Mouse (Mus musculus): ENCODE measurements around the gene Spire2. TPM values are rescaled to one million over a fixed set of nuclear protein-coding genes. Genes with fewer than 3 reads are reported as not detected.
"Not testable (repeated sequence)": the region's sequence is repeated elsewhere in the genome, so short reads cannot be mapped to it uniquely, and the experiment has no call there.

Gene Spire2
- total RNA-seq (2021), result 10 to 100 TPM; 19.0 to 20.1 TPM
- long read RNA-seq, experiment 1, transcript Spire2-201 (15 exons, 2,330 nt), result major isoform, 28 of 35 reads
- long read RNA-seq, experiment 1, partial matches to known transcripts, result 3 of 35 reads
- long read RNA-seq, experiment 1, other reads (novel, unspliced or antisense), result 4 of 35 reads
- long read RNA-seq, experiment 2, transcript Spire2-201 (15 exons, 2,330 nt), result major isoform, 15 of 24 reads
- long read RNA-seq, experiment 2, partial matches to known transcripts, result 5 of 24 reads
- long read RNA-seq, experiment 2, other reads (novel, unspliced or antisense), result 4 of 24 reads

DNA sequence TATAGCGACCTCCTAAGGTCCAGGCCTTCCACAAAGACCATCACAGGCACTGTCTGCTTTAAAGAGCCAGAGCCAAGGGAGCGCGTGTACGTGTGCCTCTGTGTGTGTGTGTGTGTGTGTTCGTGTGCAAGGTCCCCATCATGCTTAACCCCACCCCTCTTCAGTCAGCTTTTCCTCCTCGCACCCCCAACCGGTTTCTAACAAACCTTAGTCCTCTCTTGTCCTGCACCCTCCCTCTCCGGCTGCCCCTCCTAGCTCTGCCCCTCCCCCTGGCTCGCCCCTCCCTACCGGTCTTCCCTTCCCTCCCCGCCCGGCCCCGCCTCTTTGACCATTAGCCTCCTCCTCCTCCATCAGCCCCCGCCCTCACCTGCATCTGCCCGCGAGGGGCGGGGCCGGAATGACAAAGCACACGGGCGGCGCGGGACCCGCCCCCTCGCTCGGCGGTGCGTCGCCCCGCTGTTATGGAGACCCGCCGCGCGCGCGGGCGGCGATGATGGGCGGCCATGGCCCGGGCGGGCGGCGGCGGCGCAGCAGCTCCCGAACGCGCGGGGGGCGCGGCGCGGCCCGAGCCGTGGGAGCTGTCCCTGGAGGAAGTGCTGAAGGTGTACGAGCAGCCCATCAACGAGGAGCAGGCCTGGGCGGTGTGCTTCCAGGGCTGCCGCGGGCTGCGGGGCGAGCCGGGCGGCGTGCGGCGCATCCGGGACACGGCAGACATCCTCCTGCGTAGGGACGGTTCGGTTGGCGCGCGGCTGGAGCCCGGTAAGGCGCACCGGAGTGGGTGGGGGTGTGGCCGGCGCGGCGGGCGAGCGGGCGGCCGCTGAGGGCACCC, at the start of gene Spire2:
Gene Spire2 (plus strand): TSS at position 452 of the 829 bp plus-strand sequence.
- peak; percentile 58 to 61 for DNase-seq (ENCODE audit: low spot score in 2 of 2)

DNA sequence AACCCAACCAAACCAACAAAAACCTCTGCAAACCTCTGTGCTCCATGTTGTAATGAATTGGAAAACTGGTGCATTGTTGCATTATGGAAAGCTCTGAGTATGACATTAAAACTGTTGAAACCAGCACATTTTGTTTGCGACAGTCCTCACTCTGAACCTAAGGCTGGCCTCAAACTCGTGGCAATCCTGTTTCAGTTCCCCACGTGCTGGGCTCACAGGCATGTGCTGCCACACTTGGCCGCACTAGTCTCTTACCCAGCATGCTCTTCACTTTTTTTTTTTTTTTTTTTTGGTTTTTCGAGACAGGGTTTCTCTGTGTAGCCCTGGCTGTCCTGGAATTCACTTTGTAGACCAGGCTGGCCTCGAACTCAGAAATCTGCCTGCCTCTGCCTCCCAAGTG, 49.5 kb upstream of the Spire2 start:
- DNase-seq (ENCODE audit: low spot score in 2 of 2), result not testable (repeated sequence)

DNA sequence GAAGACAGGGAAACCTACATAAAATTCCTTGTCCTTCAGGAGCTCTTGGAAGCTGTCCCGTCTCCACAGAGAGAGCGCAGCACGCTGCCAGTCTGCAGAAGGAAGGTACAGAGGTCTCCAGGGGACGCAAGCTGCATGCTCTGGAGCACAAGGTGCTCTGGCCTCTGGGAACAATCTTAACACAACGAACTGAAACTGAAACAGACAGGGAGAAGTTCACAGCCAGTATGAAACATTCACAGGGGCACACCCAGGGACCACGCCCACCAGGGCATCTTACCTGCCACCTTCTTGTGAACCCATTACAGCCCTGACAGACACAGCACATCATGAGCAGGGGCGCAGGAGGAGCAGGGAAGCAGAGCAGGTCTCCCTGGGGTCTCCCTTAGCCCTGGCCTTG, 48.5 kb upstream of the Spire2 start:
- no peak for DNase-seq (ENCODE audit: low spot score in 2 of 2)

- no peak for DNase-seq (ENCODE audit: low spot score in 2 of 2)
Measured at GRCm38 (mm10) chr8:123284493-123284892, 48.0 kb upstream of the Spire2 start.

DNA sequence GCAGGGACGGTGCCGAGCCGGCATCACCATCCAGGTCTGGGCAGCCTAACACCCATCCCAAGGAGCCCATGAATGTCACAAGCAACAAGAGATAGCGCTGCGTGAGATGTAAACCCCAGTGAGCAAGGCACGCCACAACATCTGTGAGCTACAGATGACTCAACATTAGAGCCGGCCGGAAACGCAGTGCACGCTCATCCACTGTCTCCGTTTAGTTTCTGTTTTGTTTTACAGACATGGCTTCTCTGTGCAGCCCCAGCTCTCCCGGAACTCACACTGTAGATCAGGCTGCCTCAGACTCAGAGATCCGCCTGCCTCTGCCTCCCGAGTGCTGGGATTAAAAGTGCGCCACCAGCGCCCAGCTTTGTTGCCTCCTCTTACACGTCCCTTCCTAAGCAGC, 45.2 kb upstream of the Spire2 start:
- DNase-seq (ENCODE audit: low spot score in 2 of 2), result no peak

DNA sequence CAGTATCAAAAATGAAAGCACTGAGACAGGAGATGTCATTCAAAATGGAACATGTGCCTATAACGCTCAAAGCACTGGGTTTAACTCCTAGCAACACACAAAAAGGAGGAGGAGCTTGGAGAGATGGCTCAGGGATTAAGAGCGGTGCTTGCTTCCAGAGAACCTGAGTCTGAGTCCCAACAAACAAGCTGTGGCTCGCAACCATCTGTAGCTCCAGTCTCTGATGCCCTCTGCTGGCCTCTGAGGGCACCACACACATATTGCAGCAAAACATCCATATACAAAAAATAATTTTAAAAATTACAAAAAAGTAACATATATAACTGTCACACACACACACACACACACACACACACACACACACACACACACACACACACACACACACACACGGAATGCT, 42.3 kb upstream of the Spire2 start:
- DNase-seq (ENCODE audit: low spot score in 2 of 2), result peak; percentile 25 to 38

GRCm38 (mm10) chr8:123290679-123291078, 41.8 kb upstream of the Spire2 start:
- DNase-seq (ENCODE audit: low spot score in 2 of 2), result no peak

GRCm38 (mm10) chr8:123291716-123292115, 40.8 kb upstream of the Spire2 start:
- DNase-seq (ENCODE audit: low spot score in 2 of 2), result no peak

DNA sequence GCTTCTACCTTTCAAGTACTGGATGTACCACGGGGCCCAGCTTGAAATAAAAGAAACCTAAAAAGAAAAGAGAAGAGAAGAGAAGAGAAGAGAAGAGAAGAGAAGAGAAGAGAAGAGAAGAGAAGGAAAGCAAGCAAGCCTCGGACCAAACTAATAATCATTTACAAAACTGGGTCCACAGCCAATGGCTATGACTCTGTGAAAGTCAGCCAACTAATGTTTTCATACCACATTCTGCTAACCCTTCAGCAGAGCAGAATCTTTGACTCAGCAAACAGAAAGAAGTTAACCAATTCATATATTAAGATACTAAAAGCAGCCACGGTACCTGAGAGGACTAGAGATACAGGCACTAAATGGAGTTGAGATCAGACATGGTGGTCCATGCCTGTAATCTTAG, 40.2 kb upstream of the Spire2 start:
- no peak for DNase-seq (ENCODE audit: low spot score in 2 of 2)

DNA sequence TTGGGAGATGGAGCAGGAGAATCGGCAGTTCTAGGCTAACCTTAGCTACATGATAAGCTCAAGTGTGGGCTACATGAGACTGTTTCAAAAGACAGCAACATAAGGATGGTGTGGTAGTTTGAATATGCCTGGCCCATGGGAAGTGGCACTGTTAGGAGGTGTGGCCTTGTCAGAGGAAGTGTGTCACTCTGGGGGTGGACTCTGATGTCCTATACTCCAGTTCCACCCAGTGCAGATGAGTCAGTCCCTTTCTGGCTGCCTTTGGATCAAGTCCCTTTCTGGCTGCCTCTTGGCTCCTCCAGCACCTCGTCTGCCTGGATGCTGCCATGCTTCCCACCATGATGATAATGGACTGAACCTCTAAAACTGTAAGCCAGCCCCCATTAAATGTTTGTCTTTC, 39.7 kb upstream of the Spire2 start:
- no peak for DNase-seq (ENCODE audit: low spot score in 2 of 2)

GRCm38 (mm10) chr8:123298301-123298700, 34.2 kb upstream of the Spire2 start:
- no peak for DNase-seq (ENCODE audit: low spot score in 2 of 2)

DNA sequence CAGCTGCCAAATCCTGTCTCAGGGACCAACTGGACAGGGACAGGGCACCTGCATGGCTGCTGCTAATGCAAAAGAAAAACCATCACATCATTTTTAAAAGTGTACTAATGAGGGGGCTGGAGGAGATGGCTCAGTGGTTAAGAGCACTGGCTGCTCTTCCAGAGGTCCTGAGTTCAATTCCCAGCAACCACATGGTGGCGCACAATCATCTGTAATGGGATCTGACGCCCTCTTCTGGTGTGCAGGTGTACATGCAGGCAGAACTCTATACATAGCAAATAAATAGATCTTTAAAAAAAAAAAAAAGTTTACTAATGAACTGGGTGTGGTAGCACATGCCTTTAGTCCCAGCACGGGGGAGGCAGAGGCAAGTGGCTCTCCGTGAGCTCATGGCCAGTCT, 23.8 kb upstream of the Spire2 start:
- no peak for DNase-seq (ENCODE audit: low spot score in 2 of 2)

- DNase-seq (ENCODE audit: low spot score in 2 of 2), result no peak
Measured at GRCm38 (mm10) chr8:123317781-123318466, 14.6 kb upstream of the Spire2 start.

DNA sequence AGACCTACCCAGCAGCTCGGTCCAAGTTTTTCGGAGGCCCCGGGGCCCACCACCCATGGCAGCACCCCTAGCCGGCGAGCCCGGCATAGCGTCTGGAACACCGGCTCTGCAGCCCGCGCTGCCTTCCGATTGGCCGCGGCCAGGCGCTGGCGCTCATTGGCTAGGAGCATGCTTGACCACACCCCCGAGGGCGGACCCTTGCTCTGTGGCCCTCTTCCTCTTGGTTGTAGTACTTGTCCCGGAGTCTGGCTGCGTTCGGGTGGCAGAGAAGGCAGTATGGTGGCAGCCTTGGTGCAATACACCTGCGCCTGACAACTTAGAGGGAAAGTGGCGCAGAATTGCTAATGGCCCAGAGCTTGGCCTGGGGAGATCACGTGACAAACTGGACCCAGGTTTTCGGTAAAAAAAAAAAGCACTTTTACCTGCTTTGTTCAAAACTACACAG, 14.0 kb upstream of the Spire2 start, which contains the start of gene Fanca:
Gene Fanca (minus strand): TSS at position 110 of the 445 bp plus-strand sequence.
- DNase-seq (ENCODE audit: low spot score in 2 of 2), result peak; percentile 87 to 93

GRCm38 (mm10) chr8:123319522-123320164, 12.9 kb upstream of the Spire2 start:
- DNase-seq (ENCODE audit: low spot score in 2 of 2), result peak; percentile 17 to 42

- DNase-seq (ENCODE audit: low spot score in 2 of 2), result no peak
Measured at GRCm38 (mm10) chr8:123328552-123328951, 4.0 kb upstream of the Spire2 start.

DNA sequence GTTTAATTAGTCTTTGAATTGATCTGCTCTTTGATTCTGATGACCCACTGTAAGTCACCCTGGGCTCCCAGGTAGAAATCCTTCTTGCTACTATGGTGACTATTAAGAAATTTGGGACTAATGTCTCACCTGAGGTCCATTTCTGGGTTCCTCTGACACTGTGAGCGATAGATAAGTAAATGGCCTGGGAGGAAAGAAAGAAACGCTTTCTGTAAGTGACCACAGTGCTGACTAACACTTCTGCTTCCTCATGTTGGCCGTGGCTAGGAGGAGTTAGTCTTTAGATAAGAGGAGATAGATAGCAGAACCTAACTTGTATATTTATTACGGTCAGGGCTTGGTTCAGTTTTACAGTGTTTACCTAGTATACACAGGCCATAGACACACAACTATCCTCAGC, 3.2 kb upstream of the Spire2 start:
- no peak for DNase-seq (ENCODE audit: low spot score in 2 of 2)

DNA sequence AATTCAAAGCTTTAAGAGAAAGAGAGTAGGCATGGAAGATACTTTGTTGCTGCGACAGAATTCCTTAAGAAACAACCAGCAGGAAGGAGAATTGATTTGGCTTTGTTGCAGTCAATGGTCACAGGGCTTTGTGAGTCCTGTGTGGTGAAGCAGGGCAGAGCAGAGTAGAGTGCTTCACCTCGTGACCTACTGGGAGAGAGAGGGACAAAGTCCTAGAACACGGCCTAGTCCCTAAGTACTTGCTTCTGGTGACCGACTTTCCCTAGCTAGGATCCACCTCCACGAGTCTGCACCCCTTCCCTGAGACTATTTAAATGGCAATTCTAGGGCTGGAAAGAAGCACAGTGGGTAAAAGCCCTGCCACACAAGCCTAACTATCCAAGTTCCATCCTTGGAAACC, 2.6 kb upstream of the Spire2 start:
- DNase-seq (ENCODE audit: low spot score in 2 of 2), result no peak

GRCm38 (mm10) chr8:123330701-123331100, 1.8 kb upstream of the Spire2 start:
- DNase-seq (ENCODE audit: low spot score in 2 of 2), result no peak

- DNase-seq (ENCODE audit: low spot score in 2 of 2), result peak in 1 of 2 experiments; percentile 40
Measured at GRCm38 (mm10) chr8:123331301-123331700, 1.2 kb upstream of the Spire2 start.

- DNase-seq (ENCODE audit: low spot score in 2 of 2), result no peak
Measured at GRCm38 (mm10) chr8:123331810-123332209, 703 bp upstream of the Spire2 start.
